Mouse (Mus musculus) urinary bladder, postnatal 4 days (tissue): ENCODE results near the gene Rab32.
"Not testable (repeated sequence)": the region's sequence is repeated elsewhere in the genome, so short reads cannot be mapped to it uniquely, and the experiment has no call there.

Experiments used
- DNase-seq, 2 experiments: peaks; one replicate each; pipeline ENCODE4 v3.0.0; 2021 to 2022; ENCODE audit warnings: low spot score in 2 of 2

Rab32 gene

DNA sequence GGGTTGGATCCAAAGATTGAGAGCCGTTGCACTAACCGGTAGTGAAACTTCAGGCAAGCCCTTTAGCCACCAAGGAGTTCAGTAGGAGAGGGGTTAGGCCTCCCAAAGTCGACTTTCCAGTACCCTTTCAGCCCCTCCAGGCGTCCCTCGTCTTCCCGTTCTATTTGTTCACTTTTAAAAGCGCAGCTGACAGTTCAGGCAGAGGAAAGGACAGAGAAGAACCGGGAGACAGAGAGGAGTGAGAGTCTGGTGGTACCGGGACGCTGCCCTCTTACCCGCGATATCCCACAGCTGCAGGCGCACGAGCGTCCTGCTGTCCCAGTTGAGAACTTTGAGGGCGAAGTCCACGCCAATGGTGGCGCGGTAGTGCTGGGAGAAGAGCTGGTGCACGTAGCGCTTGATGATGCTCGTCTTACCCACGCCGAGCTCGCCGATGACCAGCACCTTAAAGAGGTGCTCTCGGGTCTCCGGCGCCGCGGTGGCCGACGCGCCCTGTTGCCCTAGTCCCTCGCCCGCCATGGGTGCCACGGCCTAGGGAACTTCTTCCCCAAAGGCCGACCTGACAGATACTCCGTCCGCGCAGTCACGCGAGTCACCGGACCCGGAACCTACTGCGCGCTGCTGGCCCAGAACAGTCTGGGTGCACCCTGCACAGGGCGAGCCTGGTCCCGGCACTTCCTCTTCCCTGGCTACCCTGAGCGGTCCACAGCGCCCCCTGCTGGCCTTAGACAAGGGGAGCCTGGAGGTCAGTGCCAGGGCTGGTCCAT lies at the start of gene Rab32:
Gene Rab32, minus strand, starts transcription at position 696 of the 767 bp plus-strand sequence.
- peak; percentile 86 to 97 for DNase-seq

- DNase-seq = no peak
These were observed 42.7 kb upstream of the Rab32 start for GRCm38 (mm10) chr10:10600771-10601170.

- DNase-seq = not testable (repeated sequence)
These were observed 39.4 kb upstream of the Rab32 start for GRCm38 (mm10) chr10:10597495-10597894.

- no peak for DNase-seq
These were observed 22.7 kb upstream of the Rab32 start for GRCm38 (mm10) chr10:10580811-10581210.

- no peak for DNase-seq
These were observed 21.8 kb upstream of the Rab32 start for GRCm38 (mm10) chr10:10579821-10580220.

- no peak for DNase-seq
These were observed 259 bp upstream of the Rab32 start for GRCm38 (mm10) chr10:10558337-10558711.

GRCm38 (mm10) chr10:10557085-10557484 lies 980 bp downstream of the Rab32 start:
- peak; percentile 20 to 62 for DNase-seq

GRCm38 (mm10) chr10:10555676-10556075 lies 2.4 kb downstream of the Rab32 start:
- no peak for DNase-seq

GRCm38 (mm10) chr10:10555221-10555620 lies 2.8 kb downstream of the Rab32 start:
- no peak for DNase-seq

DNA sequence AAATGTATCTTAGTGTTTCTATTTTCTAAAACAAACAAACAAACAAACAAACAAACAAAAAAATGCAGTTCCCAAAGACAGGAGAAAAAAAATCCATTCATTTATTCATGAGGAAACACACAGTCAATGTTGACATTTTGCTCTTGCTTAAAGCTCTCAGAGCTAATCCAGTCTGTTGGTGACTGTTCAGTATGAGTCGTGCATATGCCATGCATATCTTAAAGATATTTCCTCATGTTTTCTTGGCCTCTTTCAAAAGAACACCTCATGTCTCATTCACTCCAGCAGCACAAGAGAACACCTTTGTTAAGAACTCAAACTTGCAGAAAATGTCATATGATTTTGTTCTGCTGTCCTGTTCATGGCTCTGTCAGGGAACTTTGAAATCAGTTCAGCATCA lies 7.9 kb downstream of the Rab32 start:
- DNase-seq = no peak

- DNase-seq = no peak
These were observed 11.4 kb downstream of the Rab32 start for GRCm38 (mm10) chr10:10546623-10547022.

- no peak for DNase-seq
These were observed 13.1 kb downstream of the Rab32 start for GRCm38 (mm10) chr10:10544955-10545354.
